Mouse (Mus musculus) retina, embryonic 14.5 days (tissue): Measurements from ENCODE around the gene Eps8l2.

Source experiments
- DNase-seq: peaks from one replicate; pipeline ENCODE4 v3.0.0-alpha.2; 2015; ENCODE audit warnings: low spot score

Gene Eps8l2

GRCm38 (mm10) chr7:141410631-141411030, 72.0 kb downstream of the Eps8l2 start:
- no peak for DNase-seq

GRCm38 (mm10) chr7:141411667-141412066, 73.0 kb downstream of the Eps8l2 start:
- no peak for DNase-seq
